Mouse (Mus musculus) testis, adult 2 months (tissue): ENCODE data around the gene Gm10722.
"Not testable (repeated sequence)": the region's sequence is repeated elsewhere in the genome, so short reads cannot be mapped to it uniquely, and the experiment has no call there.

Source experiments
- CTCF ChIP-seq: fragments of 200-500 bp; IDR thresholded peaks from 2 replicates; pipeline ENCODE4 v1.5.1; 2012; ENCODE audit warnings: low read depth, mild to moderate bottlenecking, inconsistent platforms, low read length, moderate library complexity; ENCODE audit not compliant: control insufficient read depth, insufficient read depth, insufficient replicate concordance
- POLR2A ChIP-seq: fragments of 200-500 bp; IDR thresholded peaks from 2 replicates; pipeline ENCODE4 v1.6.1; 2012; ENCODE audit warnings: low read depth, mild to moderate bottlenecking, inconsistent platforms, low read length, moderate library complexity; ENCODE audit not compliant: control insufficient read depth

DNA sequence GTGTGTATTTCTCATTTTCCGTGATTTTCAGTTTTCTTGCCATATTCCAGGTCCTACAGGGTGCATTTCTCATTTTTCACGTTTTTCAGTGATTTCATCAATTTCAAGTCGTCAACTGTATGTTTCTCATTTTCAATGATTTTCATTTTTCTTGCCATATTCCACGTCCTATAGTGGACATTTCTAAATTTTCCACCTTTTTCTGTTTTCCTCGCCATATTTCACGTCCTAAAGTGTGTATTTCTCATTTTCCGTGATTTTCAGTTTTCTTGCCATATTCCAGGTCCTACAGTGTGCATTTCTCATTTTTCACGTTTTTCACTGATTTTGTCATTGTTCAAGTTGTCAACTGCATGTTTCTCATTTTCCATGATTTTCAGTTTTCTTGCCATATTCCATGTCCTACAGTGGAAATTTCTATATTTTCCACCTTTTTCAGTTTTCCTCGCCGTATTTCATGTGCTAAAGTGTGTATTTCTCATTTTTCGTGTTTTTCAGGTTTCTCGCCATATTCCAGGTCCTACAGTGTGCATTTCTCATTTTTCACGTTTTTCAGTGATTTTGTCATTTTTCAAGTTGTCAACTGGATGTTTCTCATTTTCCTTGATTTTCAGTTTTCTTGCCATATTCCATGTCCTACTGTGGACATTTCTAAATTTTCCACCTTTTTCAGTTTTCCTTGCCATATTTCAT lies 21.7 kb downstream of the Gm10722 start:
- not testable (repeated sequence) for TF ChIP-seq POLR2A, CTCF
